Mouse (Mus musculus) embryonic facial prominence, embryonic 13.5 days (tissue): Measurements from ENCODE around the gene Nt5c1a. TPM values are rescaled to one million over a fixed set of nuclear protein-coding genes. Genes with fewer than 3 reads are reported as not detected.

ENCODE experiments used
- ATAC-seq: fragments of 200-750 bp; cut with Nextera tagmentation; 2 replicates; pipeline ENCODE4 v1.8.0; 2017; ENCODE audit warnings: low read depth; ENCODE audit not compliant: insufficient number of reproducible peaks, insufficient read depth, low FRiP score, low TSS enrichment
- H3K27ac ChIP-seq: fragments of 300-500 bp; sonication (generic); 2 replicates; pipeline ENCODE4 v1.5.1; 2015; ENCODE audit warnings: moderate library complexity, mild to moderate bottlenecking, inconsistent platforms
- H3K27me3 ChIP-seq: fragments of 300-500 bp; sonication (generic); 2 replicates; pipeline ENCODE4 v1.6.1; 2015; ENCODE audit warnings: mild to moderate bottlenecking, inconsistent platforms
- H3K36me3 ChIP-seq: fragments of 300-500 bp; sonication (generic); 2 replicates; pipeline ENCODE4 v1.6.1; 2015; ENCODE audit warnings: mild to moderate bottlenecking, inconsistent platforms
- H3K4me1 ChIP-seq: fragments of 300-500 bp; sonication (generic); 2 replicates; pipeline ENCODE4 v1.6.1; 2015; ENCODE audit warnings: inconsistent platforms
- H3K4me2 ChIP-seq: fragments of 300-500 bp; sonication (generic); 2 replicates; pipeline ENCODE4 v1.6.1; 2015; ENCODE audit warnings: moderate library complexity, mild to moderate bottlenecking, inconsistent platforms
- H3K4me3 ChIP-seq: fragments of 300-500 bp; sonication (generic); 2 replicates; pipeline ENCODE4 v1.5.1; 2015; ENCODE audit warnings: mild to moderate bottlenecking, inconsistent platforms
- H3K9ac ChIP-seq: fragments of 300-500 bp; sonication (generic); 2 replicates; pipeline ENCODE4 v1.6.1; 2015; ENCODE audit warnings: mild to moderate bottlenecking, inconsistent platforms
- H3K9me3 ChIP-seq: fragments of 300-500 bp; sonication (generic); 2 replicates; pipeline ENCODE4 v1.6.1; 2016; ENCODE audit warnings: inconsistent platforms
- WGBS: fragments of 180-500 bp; shearing (Covaris S2); methylation state at CpG from one replicate; pipeline ENCODE4 v1.1.7; 2015; ENCODE audit warnings: mixed read lengths; 5-methylcytosine and 5-hydroxymethylcytosine counted together
- polyA plus RNA-seq: library from polyadenylated mRNA; unstranded; fragments of >200 nt; fragmentation: Nextera tagmentation; extraction: Ambion mirVana; gene quantifications from 2 replicates; pipeline ENCODE4 v1.2.1, GENCODE M21; 2015

The Nt5c1a gene
- polyA plus RNA-seq, 1 experiment from 2014 or later: not detected

- no peak for ATAC-seq
- Histone ChIP-seq H3K9me3 (no peaks in the 10 kb centered on the region), H3K9ac (no peak overlapping the region), H3K4me3 (no peak overlapping the region), H3K27me3 (peaks cover 13% of the 10 kb centered on the region; the same call in 1 of the 2 replicates), H3K4me2 (no peak overlapping the region), H3K27ac (no peak overlapping the region), H3K4me1 (no peaks in the 10 kb centered on the region), H3K36me3 (no peaks in the 10 kb centered on the region)
- WGBS: 37% methylated on average over 2 of the region's 2 CpGs
Measured at GRCm38 (mm10) chr4:123212330-123212729, 11.0 kb downstream of the Nt5c1a start.

- Histone ChIP-seq H3K36me3 (no peaks in the 10 kb centered on the region), H3K4me3 (no peak overlapping the region), H3K27ac (no peak overlapping the region), H3K27me3 (peaks cover 14% of the 10 kb centered on the region; the same call in 1 of the 2 replicates), H3K9me3 (no peaks in the 10 kb centered on the region), H3K9ac (no peak overlapping the region), H3K4me1 (no peaks in the 10 kb centered on the region), H3K4me2 (no peak overlapping the region)
- ATAC-seq: no peak
- WGBS: 92% methylated on average over 9 of the region's 9 CpGs
Measured at GRCm38 (mm10) chr4:123213975-123214374, 12.7 kb downstream of the Nt5c1a start.

- Histone ChIP-seq H3K4me1 (no peaks in the 10 kb centered on the region), H3K4me3 (no peak overlapping the region), H3K27me3 (peaks cover 10% of the 10 kb centered on the region; the same call in 1 of the 2 replicates), H3K27ac (no peak overlapping the region), H3K9me3 (no peaks in the 10 kb centered on the region), H3K4me2 (no peak overlapping the region), H3K36me3 (no peaks in the 10 kb centered on the region), H3K9ac (no peak overlapping the region)
- 77% methylated on average over 1 of the region's 1 CpGs for WGBS
- no peak for ATAC-seq
Measured at GRCm38 (mm10) chr4:123215367-123215766, 14.1 kb downstream of the Nt5c1a start.

- Histone ChIP-seq H3K36me3 (no peaks in the 10 kb centered on the region), H3K27ac (no peak overlapping the region), H3K27me3 (peaks cover 10% of the 10 kb centered on the region; the same call in 1 of the 2 replicates), H3K4me2 (no peak overlapping the region), H3K4me3 (no peak overlapping the region), H3K9me3 (no peaks in the 10 kb centered on the region), H3K4me1 (no peaks in the 10 kb centered on the region), H3K9ac (no peak overlapping the region)
- WGBS: 12% methylated on average over 1 of the region's 1 CpGs
- no peak for ATAC-seq
Measured at GRCm38 (mm10) chr4:123216782-123217181, 15.5 kb downstream of the Nt5c1a start.

- Histone ChIP-seq H3K4me2 (no peak overlapping the region), H3K9ac (no peak overlapping the region), H3K4me1 (no peaks in the 10 kb centered on the region), H3K9me3 (no peaks in the 10 kb centered on the region), H3K36me3 (no peaks in the 10 kb centered on the region), H3K27me3 (peaks cover 10% of the 10 kb centered on the region; the same call in 1 of the 2 replicates), H3K4me3 (no peak overlapping the region), H3K27ac (no peak overlapping the region)
- ATAC-seq: peak; percentile 73; the same call in 1 of the 2 replicates
- WGBS: 67% methylated on average over 15 of the region's 15 CpGs
Measured at GRCm38 (mm10) chr4:123219720-123220357, 18.5 kb downstream of the Nt5c1a start.

DNA sequence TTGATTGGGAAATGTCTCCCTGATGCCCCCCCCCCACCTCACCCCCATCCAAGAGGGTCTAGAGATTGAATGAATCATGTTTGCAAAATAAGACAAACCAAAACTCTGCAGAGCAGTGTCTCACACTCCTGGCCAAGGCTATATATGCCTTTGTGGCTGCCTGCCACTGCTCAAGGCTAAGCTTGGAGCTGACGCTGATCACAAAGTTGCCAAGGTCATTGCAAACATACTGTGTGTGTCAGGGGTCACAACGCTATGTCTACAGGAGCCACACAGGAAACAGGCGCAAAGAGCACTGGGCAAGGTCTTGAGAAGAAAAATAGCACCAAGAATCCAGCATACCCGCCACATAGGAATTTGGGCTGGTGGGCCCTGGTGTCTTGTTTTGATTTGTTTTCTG is 19.3 kb downstream of the Nt5c1a start:
- Histone ChIP-seq H3K4me3 (no peak overlapping the region), H3K9me3 (no peaks in the 10 kb centered on the region), H3K27ac (no peak overlapping the region), H3K27me3 (peaks cover 10% of the 10 kb centered on the region; the same call in 1 of the 2 replicates), H3K9ac (no peak overlapping the region), H3K36me3 (no peaks in the 10 kb centered on the region), H3K4me1 (no peaks in the 10 kb centered on the region), H3K4me2 (no peak overlapping the region)
- 76% methylated on average over 4 of the region's 4 CpGs for WGBS
- no peak for ATAC-seq

GRCm38 (mm10) chr4:123223309-123223708 is 22.0 kb downstream of the Nt5c1a start:
- no peak overlapping the region for H3K27ac ChIP-seq
- H3K9me3 ChIP-seq: no peaks in the 10 kb centered on the region
- ATAC-seq: no peak
- H3K4me2 ChIP-seq: no peak overlapping the region
- H3K4me3 ChIP-seq: no peak overlapping the region
- peaks cover 3% of the 10 kb centered on the region; the same call in 1 of the 2 replicates for H3K27me3 ChIP-seq
- H3K4me1 ChIP-seq: peaks cover 14% of the 10 kb centered on the region; the same call in 1 of the 2 replicates
- WGBS: 48% methylated on average over 3 of the region's 3 CpGs
- H3K36me3 ChIP-seq: no peaks in the 10 kb centered on the region
- no peak overlapping the region for H3K9ac ChIP-seq

DNA sequence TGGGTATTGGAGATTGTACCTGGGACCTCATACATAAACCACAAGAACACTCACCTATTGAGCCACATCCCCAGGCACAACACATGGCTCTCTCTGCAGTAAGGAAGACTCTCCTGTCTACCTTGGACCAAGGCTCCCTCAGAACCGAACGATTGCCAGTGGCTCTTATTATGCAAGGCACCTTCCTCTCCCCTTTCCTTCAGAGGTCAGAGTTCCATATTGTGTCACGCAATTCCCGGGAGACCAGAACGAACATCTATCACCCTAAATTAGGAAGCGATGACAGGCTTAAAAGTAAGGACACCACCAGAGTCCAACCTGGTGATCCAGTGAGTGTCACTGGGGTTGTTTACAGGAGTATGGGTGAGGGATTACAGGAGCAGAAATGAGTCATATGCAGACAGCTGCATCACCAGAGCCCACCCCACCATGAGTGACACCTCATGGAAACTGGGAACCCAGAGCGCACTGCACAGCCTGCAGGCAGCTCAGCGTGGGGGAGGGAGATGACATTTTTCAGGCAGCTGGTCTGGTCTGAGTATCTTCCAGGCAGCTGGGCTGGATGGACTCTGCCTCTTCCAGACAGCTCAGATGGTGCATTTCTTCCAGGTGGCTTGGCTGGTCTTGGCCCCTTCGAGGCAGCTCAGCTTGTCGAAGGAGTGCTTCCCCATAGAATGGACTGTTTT is 24.6 kb downstream of the Nt5c1a start:
- no peaks in the 10 kb centered on the region for H3K9me3 ChIP-seq
- no peak overlapping the region for H3K27ac ChIP-seq
- 0 out of 2 replicates have a peak overlapping the region, but pooled peaks have one; percentile 32 for H3K9ac ChIP-seq
- H3K36me3 ChIP-seq: no peaks in the 10 kb centered on the region
- WGBS: 64% methylated on average over 10 of the region's 10 CpGs
- ATAC-seq: no peak
- peaks cover 16% of the 10 kb centered on the region; the same call in 1 of the 2 replicates for H3K4me1 ChIP-seq
- H3K4me3 ChIP-seq: no peak overlapping the region
- no peaks in the 10 kb centered on the region for H3K27me3 ChIP-seq
- H3K4me2 ChIP-seq: no peak overlapping the region

DNA sequence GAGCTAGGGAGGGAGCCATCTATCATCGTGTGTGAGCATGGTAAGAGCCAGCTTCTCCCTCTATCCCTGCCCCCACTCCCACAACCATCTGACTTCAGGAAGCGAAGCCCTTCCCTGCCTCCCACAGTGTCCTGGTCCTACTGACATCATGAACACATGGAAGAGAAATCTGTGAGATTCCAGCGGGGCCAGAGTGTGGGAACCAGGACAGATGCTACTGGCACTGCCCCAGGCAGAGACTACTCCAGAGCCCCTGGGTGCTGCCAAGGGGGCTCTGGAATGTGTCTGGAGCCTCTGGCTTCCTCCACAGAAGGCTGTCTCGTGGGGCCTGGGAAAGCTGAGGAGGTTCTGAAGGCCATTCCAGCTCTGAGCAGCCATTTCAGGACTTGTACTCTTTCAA is 26.4 kb downstream of the Nt5c1a start:
- Histone ChIP-seq H3K36me3 (no peaks in the 10 kb centered on the region), H3K27ac (no peak overlapping the region), H3K4me1 (peaks cover 16% of the 10 kb centered on the region; the same call in 1 of the 2 replicates), H3K9me3 (no peaks in the 10 kb centered on the region), H3K27me3 (peaks cover 9% of the 10 kb centered on the region), H3K4me2 (no peak overlapping the region), H3K9ac (no peak overlapping the region), H3K4me3 (no peak overlapping the region)
- no peak for ATAC-seq
- WGBS: 35% methylated on average over 4 of the region's 4 CpGs

DNA sequence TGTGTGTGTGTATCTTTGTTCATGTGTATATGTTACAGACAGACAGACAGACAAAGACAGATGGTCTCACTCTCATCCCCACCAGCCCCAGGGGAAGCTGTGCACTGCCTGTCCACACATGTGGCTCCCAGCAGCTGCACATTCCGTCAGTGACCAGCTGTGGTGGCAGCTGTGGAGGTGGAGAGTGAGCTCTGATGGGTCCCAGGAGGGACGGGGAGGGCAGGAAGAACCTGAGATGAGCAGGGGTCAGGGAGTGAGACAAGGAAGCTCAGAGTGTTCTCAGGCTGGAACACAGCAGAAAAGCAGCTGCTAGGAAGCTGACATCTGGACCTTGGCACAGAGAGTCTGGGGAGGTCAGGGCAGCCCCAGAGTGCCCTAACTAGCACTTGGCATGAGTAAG is 27.0 kb downstream of the Nt5c1a start:
- no peak overlapping the region for H3K27ac ChIP-seq
- H3K9ac ChIP-seq: no peak overlapping the region
- 17% methylated on average over 2 of the region's 2 CpGs for WGBS
- H3K36me3 ChIP-seq: no peaks in the 10 kb centered on the region
- H3K9me3 ChIP-seq: no peaks in the 10 kb centered on the region
- H3K4me3 ChIP-seq: no peak overlapping the region
- H3K4me2 ChIP-seq: no peak overlapping the region
- peaks cover 18% of the 10 kb centered on the region for H3K4me1 ChIP-seq
- H3K27me3 ChIP-seq: peaks cover 15% of the 10 kb centered on the region
- ATAC-seq: no peak

GRCm38 (mm10) chr4:123229166-123229565 is 27.9 kb downstream of the Nt5c1a start:
- no peak overlapping the region for H3K27ac ChIP-seq
- H3K36me3 ChIP-seq: no peaks in the 10 kb centered on the region
- peaks cover 26% of the 10 kb centered on the region for H3K4me1 ChIP-seq
- H3K4me3 ChIP-seq: no peak overlapping the region
- no peak overlapping the region for H3K4me2 ChIP-seq
- no peak for ATAC-seq
- 78% methylated on average over 11 of the region's 11 CpGs for WGBS
- H3K9me3 ChIP-seq: no peaks in the 10 kb centered on the region
- H3K9ac ChIP-seq: no peak overlapping the region
- peaks cover 24% of the 10 kb centered on the region for H3K27me3 ChIP-seq

DNA sequence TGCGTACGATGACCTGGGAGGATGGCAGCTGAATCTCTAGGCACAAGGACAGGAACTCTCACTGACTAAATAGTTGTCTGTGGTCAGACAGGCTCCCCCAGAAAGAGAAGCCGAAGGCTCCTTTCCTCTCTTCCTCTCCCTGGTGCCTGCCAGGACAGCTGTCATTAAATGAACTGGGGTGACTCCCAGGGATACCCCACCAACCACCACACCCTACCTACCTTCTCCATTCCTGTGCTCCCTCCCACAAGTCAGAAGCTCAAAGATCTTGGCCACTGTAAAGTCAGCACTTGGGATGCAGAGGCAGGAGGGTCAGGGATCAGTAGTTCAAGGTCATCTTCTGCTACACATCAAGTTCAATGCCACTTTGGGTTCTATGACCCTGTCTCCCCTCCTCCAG is 31.5 kb downstream of the Nt5c1a start:
- Histone ChIP-seq H3K4me1 (peaks cover 21% of the 10 kb centered on the region), H3K4me3 (no peak overlapping the region), H3K27me3 (peaks cover 57% of the 10 kb centered on the region), H3K36me3 (no peaks in the 10 kb centered on the region), H3K27ac (no peak overlapping the region), H3K4me2 (no peak overlapping the region), H3K9ac (no peak overlapping the region), H3K9me3 (no peaks in the 10 kb centered on the region)
- 60% methylated on average over 3 of the region's 3 CpGs for WGBS
- ATAC-seq: no peak
